Mouse (Mus musculus) lung, postnatal 0 days (tissue): ENCODE data around the gene Slc6a18.

Experiments used
- CTCF ChIP-seq: IDR thresholded peaks from 2 replicates; pipeline ENCODE4 v1.5.1; 2016; ENCODE audit warnings: antibody characterized with exemption, mild to moderate bottlenecking
- EP300 ChIP-seq: IDR thresholded peaks from 2 replicates; pipeline ENCODE4 v1.6.1; 2016; ENCODE audit warnings: antibody characterized with exemption, mild to moderate bottlenecking, control low read depth

DNA sequence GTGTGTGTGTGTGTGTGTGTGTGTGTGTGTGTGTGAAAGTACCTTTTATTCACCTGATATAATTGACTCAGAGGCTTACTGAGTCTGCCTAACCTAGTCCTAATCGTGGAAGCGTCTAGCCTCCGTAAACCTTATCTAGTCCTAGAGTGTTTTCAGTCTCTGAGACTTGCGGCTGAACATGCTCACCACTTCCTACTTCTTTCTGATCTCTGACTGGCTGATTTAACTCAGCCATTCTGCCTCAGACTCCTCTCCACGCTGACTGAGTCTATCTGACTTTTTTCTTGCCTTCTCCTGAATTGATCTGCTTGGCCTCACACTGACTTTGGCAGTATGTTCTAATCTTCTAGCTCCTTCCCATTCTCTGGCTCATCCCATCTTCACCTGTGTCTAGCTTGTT is 47.5 kb upstream of the Slc6a18 start:
- TF ChIP-seq CTCF (no peak), EP300 (no peak)
